Mouse (Mus musculus) cerebellum, adult 9-10 months (tissue): ENCODE measurements at regions not wholly inside any gene's neighbourhood (a gene's known extent, or its start where the extent isn't known, plus 50 kb on each side); places are given as distances from the start of the nearest gene placed in this dataset.

Experiments used
- DNase-seq: peaks from one replicate; pipeline ENCODE4 v3.0.0; 2022

DNA sequence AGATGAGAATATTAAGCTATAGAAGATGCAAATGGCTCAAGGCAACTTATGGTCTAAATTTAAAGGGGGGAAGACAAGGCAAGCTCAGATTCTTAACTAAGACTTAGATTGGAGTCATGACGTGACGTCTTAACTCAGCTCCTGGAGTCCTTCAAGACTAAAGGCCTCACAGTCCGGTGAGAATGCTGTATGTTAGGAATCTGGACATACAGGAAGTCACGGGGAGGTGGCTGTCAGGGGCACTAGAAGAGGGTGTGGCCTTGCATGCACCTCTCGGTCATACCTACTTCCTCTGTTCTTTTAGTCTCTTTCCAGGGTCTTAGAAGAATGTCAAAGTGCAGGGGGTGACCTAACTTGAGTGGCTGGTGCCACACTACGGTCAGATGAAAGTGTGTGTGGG lies 91.5 kb upstream of the Parp11 start:
- no peak for DNase-seq

DNA sequence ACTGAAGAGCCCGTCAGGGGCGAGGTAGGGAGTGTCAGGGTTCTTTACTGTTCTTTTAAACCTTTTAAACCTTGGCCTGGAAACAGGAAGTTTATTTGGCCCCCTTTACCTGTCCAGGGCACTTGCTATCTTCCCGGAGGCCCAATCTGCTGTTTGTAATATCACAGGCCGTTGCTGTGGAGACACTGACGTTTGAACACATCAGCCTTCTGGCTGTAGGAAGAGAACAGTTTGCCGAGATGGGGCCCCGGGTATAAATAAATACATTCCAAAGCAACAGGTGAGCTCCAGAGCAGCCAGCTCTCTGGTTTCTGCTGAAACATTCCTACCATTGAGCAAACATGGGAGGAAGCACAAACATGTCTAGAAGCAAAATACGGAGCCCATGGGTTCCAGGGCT lies 90.2 kb upstream of the Parp11 start:
- no peak for DNase-seq

DNA sequence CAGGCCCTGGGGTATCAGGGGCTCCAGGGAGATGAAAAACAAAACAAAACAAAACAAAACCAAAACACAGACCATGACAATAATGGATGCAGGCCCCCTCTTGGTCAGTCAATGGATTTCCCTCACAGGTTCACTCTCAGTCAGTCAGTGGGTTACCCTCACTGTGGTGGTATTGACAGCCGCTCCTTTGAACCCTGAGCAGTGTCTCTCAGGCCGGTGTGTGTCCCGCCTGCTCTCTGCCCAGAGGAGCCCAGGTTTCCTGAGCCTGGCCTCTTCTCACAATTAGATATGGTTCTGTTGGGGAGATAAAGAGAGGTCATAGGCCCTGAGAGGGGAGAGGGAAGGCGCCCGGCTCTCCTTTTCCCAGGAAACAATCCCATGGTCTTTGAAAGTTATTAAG lies 87.8 kb upstream of the Parp11 start:
- DNase-seq = no peak

DNA sequence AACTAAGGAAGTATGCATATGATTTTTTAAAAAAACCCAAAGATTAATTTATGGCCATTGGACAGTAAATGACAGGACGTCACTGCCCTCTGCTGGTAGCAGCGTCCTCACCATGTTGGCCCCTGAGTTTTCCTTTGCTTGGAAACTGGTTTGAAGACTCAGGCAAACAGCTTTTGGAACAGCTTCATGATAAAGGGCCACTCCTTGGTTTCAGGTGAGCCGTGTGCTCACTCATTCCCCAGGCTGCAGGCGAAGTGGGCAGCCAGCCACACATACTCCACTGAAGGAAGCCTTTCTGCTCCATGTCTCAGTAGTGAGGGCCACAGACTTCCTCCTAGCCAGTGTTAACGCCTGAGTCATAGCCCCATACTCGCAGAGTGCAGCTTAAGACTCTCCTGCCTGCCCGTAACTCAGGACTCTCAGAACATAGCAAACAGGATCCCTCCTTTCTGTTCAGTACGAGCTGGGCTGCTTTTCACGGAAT lies 87.2 kb upstream of the Parp11 start:
- peak; percentile 35 for DNase-seq

DNA sequence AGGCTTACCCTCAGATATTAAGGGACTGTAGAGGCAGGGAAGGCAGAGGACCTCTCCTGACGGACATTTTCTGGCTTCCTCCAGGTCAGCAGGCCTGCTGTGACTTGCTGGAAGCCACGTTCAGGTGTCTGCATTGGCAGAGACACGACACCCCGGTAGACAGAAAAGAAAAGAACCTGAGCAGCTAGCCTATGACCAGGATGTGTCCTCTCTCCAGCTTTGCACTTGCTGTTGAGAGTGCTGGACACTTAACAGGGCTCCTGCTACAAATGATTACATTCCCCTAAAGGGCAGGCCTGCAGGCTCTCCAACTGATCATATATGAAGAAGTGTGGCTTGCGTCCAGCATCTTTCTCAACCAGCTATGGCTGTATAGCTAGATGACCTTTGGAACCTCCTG lies 84.5 kb upstream of the Parp11 start:
- DNase-seq = no peak

DNA sequence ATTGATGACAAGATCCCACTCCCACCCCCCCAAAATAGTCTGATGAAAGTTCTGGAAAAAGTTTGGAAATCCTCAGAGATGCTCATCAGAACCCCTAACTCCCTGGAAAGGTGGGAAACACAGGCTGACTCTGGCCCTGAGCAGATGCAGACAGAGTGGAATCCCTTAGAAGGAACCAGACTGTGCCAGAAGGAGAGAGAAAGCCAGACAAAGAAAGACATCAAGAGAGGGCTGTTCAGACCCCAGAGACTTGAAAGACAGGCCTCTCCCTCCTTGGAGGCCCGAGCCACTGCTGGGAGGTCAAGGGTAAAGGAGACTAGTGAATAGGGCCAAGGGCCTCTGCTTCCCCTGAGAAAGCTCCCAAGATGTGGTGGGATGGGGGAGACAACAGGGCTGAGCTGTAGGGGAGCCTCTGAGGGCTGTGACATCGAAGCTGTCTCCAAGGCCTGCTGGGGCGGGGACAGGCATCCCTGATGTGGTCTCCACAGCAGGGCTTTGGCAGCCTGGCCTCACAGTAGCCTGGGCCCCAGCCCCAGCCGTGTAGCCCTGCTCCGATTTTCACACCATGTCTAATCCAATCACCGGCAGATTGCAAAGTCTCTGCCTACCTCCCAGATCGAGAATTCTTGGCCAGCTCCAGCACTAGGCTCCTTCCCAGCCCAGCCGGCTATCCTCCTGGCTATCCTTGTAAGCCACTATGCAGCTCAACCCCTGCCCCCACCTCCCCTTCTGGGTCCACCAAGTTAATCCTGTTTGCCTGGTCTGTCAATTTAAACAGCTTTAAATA lies 83.5 kb upstream of the Parp11 start:
- no peak for DNase-seq

DNA sequence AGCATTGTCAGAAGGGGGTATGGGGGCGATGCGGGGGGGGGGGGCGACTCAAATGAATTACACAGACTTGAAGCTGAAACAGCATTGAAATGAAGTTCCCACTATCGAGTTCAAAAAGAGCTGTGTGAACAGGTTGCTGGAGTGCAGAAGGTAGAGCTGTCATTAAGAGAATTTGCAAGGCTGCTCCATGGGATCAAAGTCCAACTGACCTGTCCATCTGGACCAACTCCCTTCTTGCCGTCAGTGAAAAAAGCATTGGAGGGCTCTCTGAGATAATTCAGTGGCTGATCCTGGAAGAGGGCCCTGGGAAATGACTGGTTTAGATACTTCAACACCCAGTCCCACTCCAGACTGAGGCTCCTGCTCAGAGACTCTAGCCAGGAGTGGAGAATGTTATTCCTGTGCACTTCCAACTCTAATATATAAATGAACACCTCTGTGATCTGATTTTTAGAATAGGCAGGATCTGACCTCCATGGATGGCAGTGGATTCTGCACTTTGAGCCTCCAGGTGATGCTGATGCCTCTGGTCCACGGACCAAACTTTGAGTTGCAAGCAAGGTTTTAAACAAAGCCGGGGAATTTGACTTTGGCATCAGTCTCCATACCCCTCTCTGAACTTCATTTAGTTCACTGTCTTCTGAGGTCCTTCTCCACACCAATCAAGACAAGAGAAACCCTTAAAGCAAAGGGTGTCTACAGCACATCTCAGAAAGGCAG lies 82.6 kb upstream of the Parp11 start:
- DNase-seq = no peak

DNA sequence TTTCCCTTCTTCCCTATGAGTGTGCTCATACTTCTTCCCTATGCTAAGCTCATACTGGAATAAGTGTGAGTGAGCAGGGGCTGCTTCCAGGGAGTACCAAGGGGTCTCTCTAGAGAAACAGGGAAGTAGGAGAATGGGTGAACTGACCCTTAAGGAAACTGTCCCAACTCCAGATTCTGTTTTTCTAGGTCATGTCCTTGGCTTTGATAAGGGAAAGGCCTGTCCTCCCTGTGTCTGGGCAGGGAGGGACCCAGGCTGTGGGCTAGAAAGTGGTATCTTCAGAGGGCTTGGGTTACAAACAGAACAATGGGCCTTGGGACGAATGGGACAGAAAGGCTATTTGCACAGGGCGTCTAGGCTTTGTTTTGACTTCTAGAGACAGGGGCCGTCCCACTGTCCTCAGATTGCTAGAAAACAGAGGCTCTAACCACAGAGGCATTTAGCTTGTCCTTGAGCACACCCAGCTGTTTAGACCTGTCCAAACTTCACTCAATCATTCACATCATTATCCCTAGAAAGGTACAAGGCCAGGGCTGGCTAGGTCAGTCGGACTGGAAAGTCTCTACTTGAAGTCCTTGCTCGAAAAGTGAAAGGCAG lies 82.0 kb upstream of the Parp11 start:
- DNase-seq = no peak

DNA sequence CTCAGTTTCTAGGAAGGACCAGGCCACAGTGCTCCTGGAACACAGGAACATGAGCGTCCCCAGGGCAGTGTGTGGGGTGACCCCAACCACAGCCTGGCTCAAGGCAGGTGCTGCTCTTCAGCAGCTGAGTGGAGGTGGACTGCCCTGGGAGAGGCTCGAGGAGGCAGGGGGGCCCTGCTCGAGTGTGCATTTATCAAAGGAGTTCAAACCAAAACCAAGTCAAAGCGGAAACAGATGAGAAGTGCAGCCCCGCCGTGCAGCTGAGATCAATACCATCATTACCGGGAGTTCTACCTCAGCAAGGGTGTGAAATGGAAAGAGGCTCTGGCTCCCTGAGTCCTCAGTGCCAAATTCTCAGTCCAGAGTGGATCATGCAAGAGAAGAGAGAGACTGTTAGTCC lies 81.4 kb upstream of the Parp11 start:
- no peak for DNase-seq

DNA sequence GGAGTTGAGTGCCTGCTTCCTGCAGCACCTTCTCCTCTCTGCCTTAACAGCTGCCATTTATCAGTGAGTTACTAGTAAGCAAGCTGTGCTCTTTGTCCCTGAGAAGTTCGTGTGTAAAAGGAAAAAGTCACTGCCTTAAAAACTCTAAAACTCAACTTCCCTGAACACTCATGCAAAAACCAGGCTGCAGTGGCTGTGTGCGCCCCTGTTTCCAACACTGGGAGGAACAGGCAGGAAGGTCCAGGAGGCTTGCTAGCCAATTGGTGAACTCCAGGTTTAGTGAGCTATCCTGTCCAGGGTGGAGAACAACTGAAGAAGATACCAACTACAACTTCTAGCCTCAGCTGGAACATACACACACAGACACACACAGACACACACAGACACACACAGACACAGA lies 81.0 kb upstream of the Parp11 start:
- no peak for DNase-seq

DNA sequence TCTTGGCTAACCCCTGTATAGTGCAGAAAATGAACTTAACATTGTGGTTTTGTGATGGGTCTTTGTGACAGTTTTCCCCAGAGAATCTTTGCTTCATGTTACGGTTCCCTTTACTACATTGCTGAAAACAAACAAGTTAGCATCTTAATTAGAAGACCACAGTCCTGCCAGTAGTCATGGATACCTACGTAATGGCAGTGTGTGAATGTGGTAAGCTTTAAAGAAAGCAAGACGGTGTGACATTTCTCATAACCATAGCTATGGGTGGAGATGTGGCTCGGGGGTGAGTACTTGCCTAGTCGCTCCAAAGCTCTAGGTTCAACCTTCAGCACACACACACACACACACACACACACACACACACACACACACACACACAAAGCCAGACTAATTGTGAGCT lies 73.6 kb upstream of the Parp11 start:
- no peak for DNase-seq

DNA sequence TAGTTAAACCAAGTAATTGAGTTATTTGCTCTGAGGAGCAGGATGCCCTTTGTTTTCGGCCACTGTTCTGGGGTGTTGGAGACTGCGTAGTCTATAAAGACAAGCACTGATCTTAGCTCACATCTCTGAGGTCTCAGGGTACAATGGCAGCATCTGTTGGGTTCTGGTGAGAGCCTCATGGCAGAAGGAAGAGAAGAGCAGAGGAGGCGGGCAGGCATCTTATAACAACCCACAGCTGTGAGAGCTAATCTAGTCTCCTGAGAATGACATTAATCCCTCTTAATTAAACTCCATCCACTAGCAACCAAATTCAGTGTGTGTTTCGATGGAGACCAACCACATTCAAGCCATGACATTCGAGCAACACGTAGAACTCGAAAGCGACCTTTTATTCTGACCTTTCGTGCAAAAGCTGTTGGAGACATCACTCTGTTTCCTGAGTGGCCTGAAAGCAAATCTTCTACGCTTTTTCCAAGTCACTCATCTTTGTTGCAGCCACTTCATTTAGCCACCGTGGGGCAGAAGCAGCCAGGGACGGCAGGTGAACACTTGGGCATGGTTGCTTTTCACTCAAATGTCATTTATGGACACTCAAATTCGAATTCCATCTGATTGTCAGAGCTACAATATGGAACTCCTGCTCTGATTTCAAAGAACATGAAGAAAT lies 72.7 kb upstream of the Parp11 start:
- DNase-seq = no peak

DNA sequence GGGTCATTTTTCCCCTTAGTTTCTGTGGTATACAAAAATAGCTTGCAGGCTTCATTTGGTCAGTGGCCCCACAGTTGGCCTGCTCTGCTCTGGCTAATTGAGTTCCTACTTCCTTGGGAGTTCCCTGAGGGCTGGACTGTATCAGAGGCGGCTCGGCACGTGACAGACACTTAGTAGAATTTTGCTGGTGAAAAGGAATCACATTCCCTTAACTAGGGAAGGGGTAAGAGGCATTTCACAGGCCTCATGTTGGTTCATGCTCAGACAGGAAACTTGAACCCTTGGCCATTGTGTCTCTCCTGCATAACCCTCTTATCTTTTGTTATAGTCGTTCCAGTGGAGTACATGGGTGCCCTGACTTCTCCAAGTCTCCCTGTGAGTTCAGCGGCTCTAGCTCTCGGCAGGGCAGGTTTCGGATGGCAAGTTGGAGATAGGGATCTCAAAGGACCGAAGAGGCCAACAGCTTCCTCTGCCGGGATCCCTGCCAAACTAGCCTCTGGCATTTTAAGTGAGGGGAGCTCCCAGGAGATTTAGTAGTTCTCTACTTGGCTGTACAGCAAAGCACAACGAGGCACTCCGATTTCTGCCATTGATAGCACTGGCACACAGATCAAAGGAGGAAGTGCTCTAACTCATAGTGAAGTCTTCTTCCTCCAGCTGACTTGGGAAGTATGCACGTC lies 72.0 kb upstream of the Parp11 start:
- peak; percentile 9 for DNase-seq

DNA sequence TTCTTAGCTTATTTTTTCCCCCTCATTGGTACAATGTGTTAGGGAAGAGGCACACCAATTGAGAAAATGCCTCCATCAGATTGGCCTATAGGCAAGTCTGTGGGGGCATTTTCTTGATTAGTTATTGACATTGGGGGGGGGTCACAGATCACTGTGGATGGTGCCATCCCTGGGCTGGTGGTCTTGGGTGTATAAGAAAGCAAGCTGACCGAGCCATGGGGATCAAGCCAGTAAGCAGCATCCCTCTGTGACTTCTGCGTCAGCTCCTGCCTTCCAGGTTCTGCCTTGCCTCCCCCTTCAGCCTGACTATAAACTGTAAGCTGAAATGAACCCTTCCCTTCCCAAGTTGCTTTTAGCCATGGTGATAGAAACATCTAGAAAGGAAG lies 71.5 kb upstream of the Parp11 start:
- DNase-seq = no peak

DNA sequence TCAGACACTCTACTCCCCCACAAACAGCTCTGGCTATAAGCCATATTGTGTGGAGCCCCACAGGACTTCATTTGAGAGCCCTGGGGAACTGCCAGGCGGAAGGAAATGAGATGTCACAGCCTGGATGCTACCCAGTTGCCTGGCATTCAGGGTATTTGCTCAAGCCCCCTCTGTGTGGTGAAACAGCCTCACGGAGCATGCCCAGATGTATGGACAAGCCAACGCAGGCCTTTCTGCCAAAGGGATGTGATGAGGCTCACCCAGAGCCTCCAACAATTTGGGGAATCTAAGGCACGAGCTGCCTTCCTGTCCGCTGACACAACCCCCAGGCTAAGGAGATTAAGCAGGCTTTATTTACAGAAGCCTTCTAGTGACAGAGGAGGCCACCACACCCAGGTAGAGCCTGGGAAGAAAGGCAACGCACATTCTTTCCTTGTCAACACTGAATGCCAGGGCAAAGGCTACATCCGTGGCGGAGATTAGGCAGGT lies 70.9 kb upstream of the Parp11 start:
- DNase-seq = no peak

DNA sequence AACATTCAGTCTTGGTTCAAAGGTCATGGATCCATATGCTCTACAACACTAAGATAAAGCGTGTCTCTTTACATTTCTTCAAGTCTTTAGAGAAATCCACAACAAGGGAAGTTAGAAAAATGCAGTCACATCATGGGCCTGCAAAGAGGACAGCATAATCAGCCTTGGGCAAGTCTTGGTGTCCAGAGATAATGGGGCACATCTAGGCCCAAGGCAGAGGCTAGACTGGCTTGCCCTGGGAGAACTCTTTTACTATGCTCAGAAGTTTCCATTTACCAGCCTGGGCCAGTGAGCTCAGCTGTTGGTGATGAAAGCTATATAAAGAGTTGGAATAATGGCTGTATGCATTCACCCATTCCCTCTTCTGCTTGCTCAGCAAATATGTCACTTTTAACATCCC lies 67.9 kb upstream of the Parp11 start:
- no peak for DNase-seq

DNA sequence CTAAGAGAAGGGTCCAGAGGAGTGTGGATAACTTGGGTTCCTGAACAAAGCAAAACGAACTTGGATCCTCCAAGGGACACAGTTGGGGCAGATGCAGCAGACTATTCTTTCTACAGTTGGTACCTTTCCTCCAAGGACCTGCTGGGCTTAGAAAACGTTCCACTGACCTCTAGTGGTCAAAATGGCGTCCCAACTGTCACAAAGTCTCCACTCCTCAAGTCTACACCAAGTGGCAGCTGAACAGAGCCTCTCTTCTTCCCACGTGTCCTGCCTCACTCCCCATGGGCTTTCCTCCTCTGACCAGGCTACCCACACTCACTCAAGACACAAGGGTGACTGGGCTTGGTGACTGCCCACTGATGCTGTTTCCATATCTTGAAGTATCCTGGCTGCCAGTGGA lies 67.1 kb upstream of the Parp11 start:
- DNase-seq = peak; percentile 14

DNA sequence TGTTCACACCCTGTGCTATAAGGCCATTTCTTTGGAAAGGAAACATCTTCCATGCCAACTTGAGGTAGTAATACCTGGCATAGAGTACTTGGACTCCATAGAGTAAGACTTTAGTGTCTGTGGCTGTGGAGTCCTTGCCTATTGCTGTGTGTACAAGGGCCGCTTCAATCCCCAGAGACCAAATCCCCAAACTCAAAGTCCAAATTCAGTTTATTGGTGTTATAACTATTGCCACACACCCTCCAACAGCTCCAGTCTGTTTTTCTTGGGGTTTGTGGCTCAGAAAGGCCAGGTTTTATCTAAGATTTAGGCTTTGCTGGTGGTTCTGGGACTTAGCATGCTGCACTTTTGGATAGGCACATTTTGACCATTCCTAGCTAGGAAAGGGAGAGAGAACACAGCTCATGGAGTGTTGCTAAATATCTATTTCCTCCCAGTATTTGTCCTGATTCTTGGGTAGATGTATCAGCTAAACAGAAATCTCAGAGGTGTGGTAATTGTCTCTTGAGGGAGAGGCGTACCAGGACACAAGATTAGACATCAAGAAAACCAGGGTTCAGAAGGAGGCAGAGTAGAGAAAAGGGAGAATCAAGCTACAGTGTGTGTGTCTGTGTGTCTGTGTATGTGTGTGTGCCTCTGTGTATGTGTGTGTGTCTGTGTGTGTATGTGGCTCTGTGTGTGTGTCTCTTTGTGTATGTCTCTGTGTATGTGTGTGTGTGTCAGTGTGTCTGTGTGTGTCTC lies 65.3 kb upstream of the Parp11 start:
- no peak for DNase-seq

DNA sequence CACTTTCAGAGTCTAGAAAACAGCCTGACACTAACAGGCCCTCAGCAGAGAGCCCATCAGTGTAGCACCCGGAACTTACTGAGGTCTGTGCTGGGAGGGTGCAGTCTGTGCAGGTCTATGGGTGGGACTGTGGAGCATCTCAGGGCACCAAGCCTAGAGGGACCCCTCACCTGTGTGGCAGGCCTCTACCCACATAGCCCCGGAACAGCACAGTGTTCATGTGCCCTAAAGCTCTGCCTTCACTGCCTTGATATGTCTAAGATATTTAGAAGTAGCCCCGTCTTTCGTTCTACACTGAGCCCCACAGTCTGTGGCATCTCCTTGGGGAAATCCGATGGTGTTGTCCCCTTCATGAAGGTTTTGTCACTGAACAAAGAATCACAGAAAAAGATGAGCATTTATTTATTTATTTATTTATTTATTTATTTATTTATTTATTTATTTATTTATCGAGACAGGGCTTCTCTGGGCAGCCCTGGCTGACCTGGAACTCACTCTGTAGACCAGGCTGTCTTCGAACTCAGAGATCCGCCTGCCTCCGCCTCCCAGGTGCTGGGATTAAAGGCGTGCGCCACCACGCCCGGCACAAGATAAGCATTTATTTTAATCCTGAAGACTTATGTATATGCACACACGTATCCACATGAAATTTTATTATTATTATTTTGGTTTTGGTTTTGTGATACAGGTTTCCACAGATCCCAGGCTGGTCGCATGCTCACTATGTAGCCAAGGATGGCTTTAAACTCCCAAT lies 55.2 kb upstream of the Parp11 start:
- DNase-seq = no peak

DNA sequence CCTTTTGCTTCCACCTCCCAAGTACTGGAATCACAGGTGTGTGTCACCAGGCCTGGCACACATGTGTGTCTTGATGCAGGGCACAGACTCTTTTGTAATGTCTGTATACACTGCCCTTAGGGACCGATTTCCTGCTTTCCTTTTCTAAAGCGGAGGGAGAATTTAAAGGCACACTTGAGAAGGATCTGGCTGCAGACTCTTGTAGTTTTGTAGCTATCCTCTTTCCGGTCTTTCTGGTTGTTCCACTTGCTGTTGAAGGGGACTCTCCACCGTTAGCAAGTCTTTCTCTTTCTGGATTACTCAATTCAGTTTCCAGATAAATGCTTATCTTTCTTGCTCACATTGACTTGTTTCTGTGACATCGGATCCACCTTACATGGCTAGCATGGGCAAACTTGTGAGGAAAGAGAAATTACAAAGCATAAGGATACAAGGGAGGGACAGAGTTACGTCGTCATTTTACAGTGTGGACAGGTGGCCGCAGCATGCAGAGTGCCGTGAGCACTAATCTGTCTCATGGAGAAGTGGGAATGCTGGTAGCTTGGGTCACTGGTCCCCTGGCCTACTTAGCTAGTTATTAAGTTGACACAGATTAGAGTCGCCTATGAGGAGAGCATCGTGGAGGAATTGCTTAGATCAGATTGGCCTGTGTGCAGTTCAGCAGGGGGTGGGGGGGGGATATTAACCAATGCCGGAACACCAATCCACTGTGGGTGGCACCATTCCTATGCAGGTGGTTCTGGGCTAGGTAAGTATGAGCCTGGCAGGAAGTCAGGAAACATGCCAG lies 54.4 kb upstream of the Parp11 start:
- no peak for DNase-seq

DNA sequence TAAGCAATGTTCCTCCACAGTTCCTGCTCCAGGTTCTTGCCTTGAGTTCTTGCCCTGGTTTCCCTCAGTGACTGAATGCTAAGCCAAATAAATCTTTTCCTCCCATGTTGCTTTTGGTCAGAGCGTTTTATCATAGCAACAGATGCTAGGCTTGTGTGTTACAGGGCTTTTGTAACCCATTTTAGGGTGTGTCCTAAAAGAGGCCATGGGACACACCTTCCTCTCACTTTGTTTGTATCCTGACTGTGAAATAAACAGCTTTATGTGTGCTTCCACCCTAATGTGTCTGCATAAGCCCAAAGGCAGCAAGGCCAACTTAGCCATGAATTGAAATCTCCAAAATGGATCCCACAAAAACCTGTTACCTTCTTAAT lies 53.9 kb upstream of the Parp11 start:
- no peak for DNase-seq
